Mouse (Mus musculus): Measurements from ENCODE around the gene Iscu. TPM values are rescaled to one million over a fixed set of nuclear protein-coding genes. Genes with fewer than 3 reads are reported as not detected.

Gene Iscu
- 100 to 1,000 TPM; 124 to 132 (median 128) TPM for total RNA-seq (2022)

GRCm38 (mm10) chr5:113772450-113772895 lies at the start of gene Iscu, which contains the start of gene Sart3:
TSS of gene Iscu (plus strand) at chr5:113772748.
TSS of gene Sart3 (minus strand) at chr5:113772510.
- DNase-seq (ENCODE audit: low spot score in 2 of 2) = peak; percentile 84 to 90

DNA sequence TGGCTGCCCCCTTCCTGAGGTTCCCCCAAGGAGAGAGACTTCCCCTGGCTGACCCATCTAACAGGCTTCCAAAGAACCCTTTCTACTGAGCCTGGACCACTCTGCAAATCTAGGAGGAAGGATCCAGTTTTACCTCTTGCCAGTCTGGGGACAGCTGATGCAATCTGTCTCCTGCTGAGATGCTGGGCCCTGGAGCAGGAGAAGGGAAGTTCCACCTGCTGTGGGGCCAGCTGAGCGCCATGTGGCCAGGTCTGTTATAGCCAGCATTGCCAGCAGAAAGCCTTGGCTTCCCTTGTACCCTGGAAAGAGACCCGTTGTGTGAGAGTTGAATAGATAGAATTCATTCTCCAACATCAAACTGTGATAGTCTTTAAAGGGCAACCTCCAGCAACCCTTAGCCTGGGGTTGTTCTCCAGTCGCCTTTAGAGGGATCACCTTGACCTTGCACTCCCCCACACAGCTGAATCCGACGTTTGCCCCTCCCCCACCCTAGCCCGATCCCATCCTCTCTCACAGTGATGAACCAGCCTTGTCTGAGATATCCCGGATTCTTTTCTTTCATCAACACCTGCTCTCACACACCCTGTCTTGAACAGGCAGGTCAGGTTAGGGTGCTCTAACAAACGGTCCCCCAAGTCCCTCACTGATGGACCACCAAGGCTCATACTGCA lies 48.8 kb upstream of the Iscu start:
- no peak for DNase-seq (ENCODE audit: low spot score in 2 of 2)

DNA sequence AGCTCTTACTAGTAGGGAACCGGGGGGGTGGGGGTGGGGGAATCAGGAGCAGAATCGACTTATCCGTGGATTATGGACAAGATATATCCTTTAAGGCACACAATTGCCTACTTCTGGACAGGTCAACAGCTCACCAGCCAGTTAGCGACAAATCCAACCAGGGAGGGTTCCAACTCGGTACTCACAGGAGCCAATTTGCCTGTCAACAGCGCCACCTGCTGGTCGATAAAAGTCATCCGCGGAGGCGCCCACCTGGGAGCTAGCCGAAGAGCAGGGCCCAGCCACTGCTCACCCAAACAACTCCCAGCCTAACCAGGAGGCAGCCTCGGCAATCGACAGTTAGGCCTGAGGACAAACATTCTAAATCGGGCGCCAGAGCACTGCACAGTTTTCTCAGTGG lies 48.1 kb upstream of the Iscu start, which contains the start of gene 1700069L16Rik:
Gene 1700069L16Rik, minus strand, starts transcription at position 327 of the 400 bp plus-strand sequence.
- DNase-seq (ENCODE audit: low spot score in 2 of 2) = peak; percentile 56 to 77

DNA sequence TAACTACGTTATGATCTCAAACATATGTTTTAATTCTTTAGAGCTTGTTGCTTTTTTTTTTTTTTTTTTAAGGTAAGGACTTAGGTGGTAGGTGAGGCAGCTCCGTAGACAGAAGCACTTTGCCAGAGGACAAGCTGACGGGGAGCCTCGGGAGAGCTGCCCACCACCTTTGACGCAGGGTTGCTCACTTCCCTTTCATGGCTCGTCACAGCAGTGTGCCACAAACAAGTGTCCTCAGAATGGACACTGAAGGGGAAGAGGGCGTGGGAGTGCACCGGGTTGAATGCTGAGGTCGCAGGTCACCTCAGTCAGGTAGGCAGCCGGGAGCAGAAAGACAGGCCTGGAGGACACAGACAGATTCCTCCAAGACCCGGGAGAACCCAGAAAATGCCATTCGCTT lies 47.1 kb upstream of the Iscu start:
- DNase-seq (ENCODE audit: low spot score in 2 of 2) = no peak

GRCm38 (mm10) chr5:113726618-113727017 lies 45.9 kb upstream of the Iscu start:
- DNase-seq (ENCODE audit: low spot score in 2 of 2) = no peak

- no peak for DNase-seq (ENCODE audit: low spot score in 2 of 2)
These were observed 45.3 kb upstream of the Iscu start for GRCm38 (mm10) chr5:113727238-113727637.

- DNase-seq (ENCODE audit: low spot score in 2 of 2) = no peak
These were observed 44.5 kb upstream of the Iscu start for GRCm38 (mm10) chr5:113728011-113728410.

- DNase-seq (ENCODE audit: low spot score in 2 of 2) = no peak
These were observed 43.9 kb upstream of the Iscu start for GRCm38 (mm10) chr5:113728691-113729090.

- DNase-seq (ENCODE audit: low spot score in 2 of 2) = no peak
These were observed 41.9 kb upstream of the Iscu start for GRCm38 (mm10) chr5:113730641-113731121.

GRCm38 (mm10) chr5:113731174-113731573 lies 41.4 kb upstream of the Iscu start:
- no peak for DNase-seq (ENCODE audit: low spot score in 2 of 2)

DNA sequence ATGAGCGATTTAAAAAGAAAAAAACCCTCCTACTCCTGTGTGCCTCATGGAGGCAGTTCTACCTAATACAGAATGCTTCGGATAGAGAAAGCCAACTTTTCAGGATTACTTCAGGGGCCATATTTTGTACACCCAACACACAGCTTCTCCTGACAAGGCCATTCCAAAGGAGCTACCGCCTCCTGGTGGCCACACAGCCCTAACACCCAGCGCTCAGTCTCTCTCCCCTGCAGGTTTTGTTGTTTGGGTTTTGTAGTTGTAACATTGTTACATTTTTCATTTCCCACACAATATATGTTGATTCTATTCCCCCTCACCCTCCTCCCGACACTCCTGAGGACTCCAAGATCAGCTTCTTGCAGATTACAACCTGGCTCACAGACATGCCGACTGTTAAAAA lies 40.4 kb upstream of the Iscu start:
- no peak for DNase-seq (ENCODE audit: low spot score in 2 of 2)

GRCm38 (mm10) chr5:113734376-113734775 lies 38.2 kb upstream of the Iscu start:
- no peak for DNase-seq (ENCODE audit: low spot score in 2 of 2)

DNA sequence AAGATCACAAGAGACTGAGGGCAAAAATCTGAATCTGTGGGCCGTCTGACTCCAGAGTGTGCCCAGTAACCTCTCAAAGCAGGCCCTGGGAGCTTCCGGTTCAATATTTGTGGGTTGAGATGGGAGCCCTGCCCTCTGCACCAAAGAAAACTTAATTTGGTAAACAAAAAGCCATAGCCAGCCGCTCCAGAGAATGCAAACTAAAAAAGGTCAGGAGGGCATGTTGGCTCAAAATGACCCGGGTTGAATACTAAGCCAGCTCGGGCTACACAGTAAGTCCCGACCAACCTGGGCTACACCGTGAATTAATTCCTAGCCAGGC lies 37.6 kb upstream of the Iscu start:
- no peak for DNase-seq (ENCODE audit: low spot score in 2 of 2)

DNA sequence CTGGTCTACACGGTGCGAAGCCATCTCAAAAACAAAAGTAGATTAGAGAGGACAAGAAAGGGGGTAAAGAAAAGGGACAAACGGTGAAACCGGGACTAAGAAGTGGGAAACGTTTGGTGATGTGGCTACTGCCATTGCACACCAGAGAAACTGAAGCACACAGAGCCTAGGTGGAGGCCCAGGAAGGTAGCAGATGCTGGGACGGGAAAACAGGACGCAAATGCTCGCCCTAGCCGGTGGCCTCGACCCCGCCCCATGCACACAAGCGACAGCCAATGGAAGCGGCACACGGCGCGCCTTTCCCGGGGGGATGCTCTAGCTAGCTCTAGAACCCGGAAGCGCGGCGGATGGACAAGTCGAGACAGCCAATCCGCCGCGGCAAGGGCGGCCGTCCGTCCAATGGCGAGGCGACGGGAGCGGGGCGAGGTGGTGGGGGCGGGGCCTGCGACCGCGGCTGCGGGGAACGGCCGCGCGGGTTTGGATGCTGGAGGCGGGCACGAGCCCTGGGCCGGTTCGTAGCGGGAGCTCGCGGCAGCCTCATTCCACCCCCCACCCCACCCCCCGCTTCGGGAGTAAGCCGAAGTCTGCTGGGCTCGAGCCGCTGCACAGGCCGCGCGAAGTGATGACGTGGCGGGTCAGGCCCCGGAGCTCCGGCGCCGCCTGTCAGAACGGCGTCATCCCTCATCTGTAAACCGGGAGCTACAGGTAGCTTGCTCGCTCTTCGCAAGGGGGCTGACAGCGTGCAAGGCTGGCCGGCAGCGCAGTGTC lies 37.0 kb upstream of the Iscu start, which contains the start of gene Ficd:
Gene Ficd, plus strand, starts transcription at position 459 of the 768 bp plus-strand sequence.
- DNase-seq (ENCODE audit: low spot score in 2 of 2) = peak; percentile 79 to 92

DNA sequence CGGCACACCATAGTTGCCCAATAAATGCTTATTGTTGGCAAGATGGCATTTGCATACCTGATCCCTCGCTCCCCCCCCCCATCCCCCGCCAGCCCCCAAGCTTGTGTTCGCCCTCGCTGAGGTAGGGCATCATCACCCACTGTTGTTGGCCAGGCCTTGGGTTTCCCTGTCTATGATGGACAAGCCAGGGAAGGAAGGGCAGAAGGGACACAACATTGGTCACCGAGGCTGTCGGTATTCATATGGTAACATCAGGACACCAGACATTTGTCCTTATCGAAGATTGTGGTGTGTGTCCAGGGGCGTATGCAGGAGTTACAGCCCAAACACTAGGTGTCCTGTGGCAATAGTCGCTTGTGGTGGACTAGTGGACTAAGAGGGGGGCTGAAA lies 36.4 kb upstream of the Iscu start:
- no peak for DNase-seq (ENCODE audit: low spot score in 2 of 2)

- no peak for DNase-seq (ENCODE audit: low spot score in 2 of 2)
These were observed 35.9 kb upstream of the Iscu start for GRCm38 (mm10) chr5:113736522-113737164.

DNA sequence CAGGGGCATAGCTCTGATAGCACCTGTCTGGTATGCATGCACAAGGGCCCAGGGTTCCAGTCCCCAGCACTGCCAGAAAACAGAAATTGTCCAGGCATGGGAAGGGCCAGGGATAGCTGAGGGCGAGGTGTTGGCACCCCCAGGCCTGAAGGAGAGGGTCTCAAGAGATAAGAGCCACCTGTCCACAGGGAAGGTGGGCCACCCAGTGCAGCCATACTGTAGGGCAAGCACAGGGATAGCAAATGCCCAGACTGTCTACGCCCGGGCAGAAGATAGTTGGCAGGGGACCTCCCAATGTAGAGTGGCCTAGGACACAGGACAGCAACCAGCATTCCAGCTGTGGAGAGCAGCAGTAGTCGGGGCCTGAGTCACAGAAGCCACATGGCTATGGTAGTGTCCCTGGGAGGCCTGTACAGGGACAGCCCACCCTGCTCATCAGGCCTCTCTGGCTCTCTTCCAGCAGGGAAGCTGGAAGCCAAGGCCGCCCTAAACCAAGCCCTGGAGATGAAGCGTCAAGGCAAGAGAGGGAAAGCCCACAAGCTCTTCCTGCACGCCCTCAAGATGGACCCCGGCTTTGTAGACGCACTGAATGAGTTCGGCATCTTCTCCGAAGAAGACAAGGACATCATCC lies 34.8 kb upstream of the Iscu start:
- DNase-seq (ENCODE audit: low spot score in 2 of 2) = no peak

DNA sequence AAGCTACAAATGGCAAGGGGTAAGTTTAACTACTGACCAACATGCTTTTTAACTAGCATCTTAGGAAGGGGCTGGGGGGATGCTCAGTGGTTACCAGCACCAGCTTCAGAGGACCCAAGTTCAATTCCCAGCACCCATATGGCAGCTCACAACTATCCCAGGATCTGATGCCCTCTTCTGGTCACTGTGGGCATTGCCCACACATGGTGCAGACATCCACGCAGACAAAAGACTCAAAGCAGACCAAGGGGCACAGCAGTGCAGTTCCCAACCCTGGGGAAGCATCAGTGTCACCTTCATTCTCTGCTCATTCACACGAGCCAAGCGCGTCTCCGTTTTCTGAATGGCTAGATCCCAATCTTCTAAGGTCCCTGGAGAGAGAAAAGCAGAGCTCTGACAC lies 24.9 kb upstream of the Iscu start:
- DNase-seq (ENCODE audit: low spot score in 2 of 2) = no peak

- no peak for DNase-seq (ENCODE audit: low spot score in 2 of 2)
These were observed 23.8 kb upstream of the Iscu start for GRCm38 (mm10) chr5:113748556-113749331.

DNA sequence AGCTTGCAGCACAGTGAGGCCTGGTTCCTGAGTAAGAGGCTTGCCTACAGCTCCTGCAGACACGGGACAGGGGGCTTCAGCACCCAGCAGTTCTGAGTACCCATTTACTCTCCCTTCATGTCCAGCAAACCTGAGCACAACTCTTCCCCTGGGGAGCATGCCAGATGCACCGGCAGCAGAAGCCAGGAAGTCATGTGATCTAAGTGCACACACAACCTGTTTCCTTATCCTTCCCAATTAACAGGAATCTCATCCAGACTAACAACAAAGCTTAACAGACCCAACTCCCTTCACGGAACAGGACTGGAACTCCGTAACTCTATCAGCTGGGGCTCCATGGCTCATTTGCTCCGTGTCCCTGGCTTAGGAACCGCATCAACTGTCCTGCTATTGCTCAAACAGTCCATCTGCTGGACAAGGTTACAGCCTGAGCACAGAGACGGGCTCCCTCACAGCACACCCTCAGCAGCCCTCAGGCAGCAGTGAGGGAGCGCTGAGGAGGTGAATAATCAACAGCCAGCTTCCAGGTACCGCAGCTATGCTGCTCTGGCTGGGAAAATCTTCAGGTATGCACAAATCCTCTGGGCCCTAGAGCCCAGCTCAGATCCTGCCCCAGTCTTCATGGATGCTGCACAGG lies 20.9 kb upstream of the Iscu start:
- DNase-seq (ENCODE audit: low spot score in 2 of 2) = no peak
